Mouse (Mus musculus) lung, embryonic 14.5 days (tissue): ENCODE measurements around the gene Gm20388. TPM values are rescaled to one million over a fixed set of nuclear protein-coding genes. Genes with fewer than 3 reads are reported as not detected.

ENCODE experiments used
- ATAC-seq: fragments of 200-750 bp; cut with Nextera tagmentation; 2 replicates; pipeline ENCODE4 v1.8.0; 2017; ENCODE audit warnings: mild to moderate bottlenecking, moderate TSS enrichment, moderate library complexity; ENCODE audit not compliant: insufficient read depth
- DNase-seq: peaks from one replicate; pipeline ENCODE4 v3.0.0-alpha.2; 2015
- H3K27ac ChIP-seq: fragments of 300-500 bp; sonication (generic); 2 replicates; pipeline ENCODE4 v1.5.1; 2014; ENCODE audit warnings: low read depth, mild to moderate bottlenecking, moderate library complexity
- H3K27me3 ChIP-seq: fragments of 300-500 bp; sonication (generic); 2 replicates; pipeline ENCODE4 v1.6.1; 2014; ENCODE audit warnings: low read length, control low read depth; ENCODE audit not compliant: insufficient read depth
- H3K36me3 ChIP-seq: fragments of 300-500 bp; sonication (generic); 2 replicates; pipeline ENCODE4 v1.6.1; 2014; ENCODE audit warnings: control low read depth; ENCODE audit not compliant: insufficient read depth
- H3K4me1 ChIP-seq: fragments of 300-500 bp; sonication (generic); 2 replicates; pipeline ENCODE4 v1.6.1; 2014; ENCODE audit warnings: antibody characterized with exemption, control low read depth; ENCODE audit not compliant: insufficient read depth
- H3K4me2 ChIP-seq: fragments of 300-500 bp; sonication (generic); 2 replicates; pipeline ENCODE4 v1.6.1; 2014; ENCODE audit warnings: mild to moderate bottlenecking
- H3K4me3 ChIP-seq: fragments of 300-500 bp; sonication (generic); 2 replicates; pipeline ENCODE4 v1.5.1; 2014; ENCODE audit warnings: low read depth, low read length
- H3K9ac ChIP-seq: fragments of 300-500 bp; sonication (generic); 2 replicates; pipeline ENCODE4 v1.6.1; 2014
- H3K9me3 ChIP-seq: fragments of 300-500 bp; sonication (generic); 2 replicates; pipeline ENCODE4 v1.6.1; 2016; ENCODE audit warnings: low read depth, low read length, control low read depth
- CTCF ChIP-seq: IDR thresholded peaks from 2 replicates; pipeline ENCODE4 v1.5.1; 2016; ENCODE audit warnings: antibody characterized with exemption, low read depth
- WGBS: fragments of 180-500 bp; shearing (Covaris S2); extraction: QIAGEN DNeasy Blood & Tissue Kit; methylation state at CpG from one replicate; pipeline ENCODE4 v1.1.7; 2014; 5-methylcytosine and 5-hydroxymethylcytosine counted together
- polyA plus RNA-seq: library from polyadenylated mRNA; unstranded; fragments of >200 nt; fragmentation: Nextera tagmentation; extraction: Ambion mirVana; gene quantifications from 2 replicates; pipeline ENCODE4 v1.2.1, GENCODE M21; 2014

The Gm20388 gene
- polyA plus RNA-seq, 1 experiment from 2014 or later, result not detected

GRCm38 (mm10) chr8:119981253-119981652 is 70.6 kb downstream of the Gm20388 start:
- H3K27ac ChIP-seq, result no peak overlapping the region
- H3K4me2 ChIP-seq, result no peak overlapping the region
- H3K9ac ChIP-seq, result no peak overlapping the region
- DNase-seq, result no peak
- peak; percentile 41 for TF ChIP-seq CTCF
- no peaks in the 10 kb centered on the region for H3K4me1 ChIP-seq
- 60% methylated on average over 4 of the region's 4 CpGs for WGBS
- ATAC-seq, result no peak
- H3K9me3 ChIP-seq, result no peaks in the 10 kb centered on the region
- H3K36me3 ChIP-seq, result no peaks in the 10 kb centered on the region
- H3K4me3 ChIP-seq, result no peak overlapping the region
- no peaks in the 10 kb centered on the region for H3K27me3 ChIP-seq

GRCm38 (mm10) chr8:119984085-119984484 is 73.4 kb downstream of the Gm20388 start:
- H3K9me3 ChIP-seq, result no peaks in the 10 kb centered on the region
- H3K27me3 ChIP-seq, result no peaks in the 10 kb centered on the region
- H3K4me3 ChIP-seq, result no peak overlapping the region
- H3K4me1 ChIP-seq, result no peaks in the 10 kb centered on the region
- no peaks in the 10 kb centered on the region for H3K36me3 ChIP-seq
- H3K9ac ChIP-seq, result no peak overlapping the region
- ATAC-seq (no peak), DNase-seq (no peak)
- TF ChIP-seq CTCF, result peak; percentile 47
- H3K27ac ChIP-seq, result no peak overlapping the region
- no peak overlapping the region for H3K4me2 ChIP-seq

GRCm38 (mm10) chr8:119986174-119986573 is 75.5 kb downstream of the Gm20388 start:
- Histone ChIP-seq H3K4me1 (no peaks in the 10 kb centered on the region), H3K9me3 (no peaks in the 10 kb centered on the region), H3K27me3 (no peaks in the 10 kb centered on the region), H3K4me2 (no peak overlapping the region), H3K9ac (no peak overlapping the region), H3K27ac (no peak overlapping the region), H3K4me3 (no peak overlapping the region), H3K36me3 (no peaks in the 10 kb centered on the region)
- no peak for DNase-seq
- ATAC-seq, result no peak
- TF ChIP-seq CTCF, result no peak
- 63% methylated on average over 5 of the region's 5 CpGs for WGBS

GRCm38 (mm10) chr8:119988087-119988486 is 77.4 kb downstream of the Gm20388 start:
- DNase-seq (no peak), ATAC-seq (no peak)
- 61% methylated on average over 15 of the region's 15 CpGs for WGBS
- Histone ChIP-seq H3K27ac (no peak overlapping the region), H3K4me2 (no peak overlapping the region), H3K27me3 (peaks cover 16% of the 10 kb centered on the region), H3K36me3 (no peaks in the 10 kb centered on the region), H3K4me3 (no peak overlapping the region), H3K9me3 (no peaks in the 10 kb centered on the region), H3K4me1 (no peaks in the 10 kb centered on the region), H3K9ac (no peak overlapping the region)
- no peak for TF ChIP-seq CTCF

- Histone ChIP-seq H3K27ac (no peak within 1 kb of the TSS), H3K4me3 (peak within 1 kb of the TSS; percentile 30), H3K4me1 (0 out of 2 replicates have a peak, but pooled peaks cover 4% of the 10 kb centered on the region), H3K4me2 (peak within 1 kb of the TSS; percentile 55), H3K9me3 (no peaks in the 10 kb centered on the region), H3K36me3 (no peaks in the 10 kb centered on the region), H3K27me3 (peaks cover 26% of the 10 kb centered on the region), H3K9ac (no peak within 1 kb of the TSS)
- ATAC-seq (peak; percentile 87), DNase-seq (peak; percentile 96)
- TF ChIP-seq CTCF, result peak; percentile 32
- under 1% methylated on average over 25 of the region's 25 CpGs for WGBS
Observed at GRCm38 (mm10) chr8:119992249-119992648, 81.6 kb downstream of the Gm20388 start, which contains the start of gene Crispld2. Gene Crispld2 (plus strand): TSS chr8:119992438.

- peak; percentile 75 for DNase-seq
- ATAC-seq, result peak; percentile 59
- Histone ChIP-seq H3K9ac (no peak overlapping the region), H3K4me3 (peak overlapping the region; percentile 1; the same call in 1 of the 2 replicates), H3K4me1 (0 out of 2 replicates have a peak, but pooled peaks cover 4% of the 10 kb centered on the region), H3K27me3 (peaks cover 26% of the 10 kb centered on the region), H3K9me3 (no peaks in the 10 kb centered on the region), H3K4me2 (peak overlapping the region; percentile 55; the same call in 1 of the 2 replicates), H3K36me3 (no peaks in the 10 kb centered on the region), H3K27ac (no peak overlapping the region)
- WGBS, result 27% methylated on average over 7 of the region's 7 CpGs
- TF ChIP-seq CTCF, result no peak
Observed at GRCm38 (mm10) chr8:119994114-119994513, 83.5 kb downstream of the Gm20388 start.

GRCm38 (mm10) chr8:119994556-119994955 is 83.9 kb downstream of the Gm20388 start:
- peak; percentile 56 for ATAC-seq
- peaks cover 26% of the 10 kb centered on the region for H3K27me3 ChIP-seq
- H3K9me3 ChIP-seq, result no peaks in the 10 kb centered on the region
- no peak for TF ChIP-seq CTCF
- no peak overlapping the region for H3K4me3 ChIP-seq
- peak; percentile 59 for DNase-seq
- no peaks in the 10 kb centered on the region for H3K36me3 ChIP-seq
- H3K9ac ChIP-seq, result no peak overlapping the region
- H3K27ac ChIP-seq, result no peak overlapping the region
- WGBS, result 29% methylated on average over 6 of the region's 6 CpGs
- 0 out of 2 replicates have a peak, but pooled peaks cover 4% of the 10 kb centered on the region for H3K4me1 ChIP-seq
- H3K4me2 ChIP-seq, result peak overlapping the region; percentile 55; the same call in 1 of the 2 replicates
